Mouse (Mus musculus): ENCODE data around the gene Exosc10. TPM values are rescaled to one million over a fixed set of nuclear protein-coding genes. Genes with fewer than 3 reads are reported as not detected.

Gene Exosc10
- polyA plus RNA-seq, 1 experiment from 2014 or later, result 82.1 TPM

DNA sequence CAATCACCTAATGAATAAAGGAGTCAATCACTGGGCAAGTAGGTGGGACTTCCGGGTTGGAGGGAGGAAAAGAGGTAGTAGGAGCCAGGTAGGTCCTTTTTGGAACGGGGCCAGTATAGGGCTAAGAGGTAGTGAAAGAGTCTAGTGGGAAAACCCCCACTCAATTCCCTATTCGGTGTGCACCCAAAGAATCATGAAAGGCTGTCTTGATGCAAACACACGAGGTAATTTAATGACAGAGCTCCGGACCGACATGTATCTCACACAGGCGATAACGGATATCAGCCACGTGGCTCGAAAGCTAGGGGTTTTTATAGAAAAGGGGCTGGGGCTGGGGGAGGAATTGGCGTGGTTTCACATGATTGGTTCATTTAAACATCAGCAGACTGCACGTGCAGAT is 40.6 kb downstream of the Exosc10 start:
- no peak for ATAC-seq (ENCODE audit: insufficient number of reproducible peaks, low FRiP score, low TSS enrichment, low read depth)
- 0 out of 2 replicates have a peak, but pooled peaks cover 2% of the 10 kb centered on the region for H3K4me1 ChIP-seq
- no peak overlapping the region for H3K4me2 ChIP-seq
- H3K9ac ChIP-seq, result no peak overlapping the region
- no peak overlapping the region for H3K27ac ChIP-seq
- H3K9me3 ChIP-seq, result no peaks in the 10 kb centered on the region
- H3K4me3 ChIP-seq, result no peak overlapping the region
- H3K27me3 ChIP-seq, result no peaks in the 10 kb centered on the region
- WGBS, result 91% methylated on average over 12 of the region's 12 CpGs
- H3K36me3 ChIP-seq, result peaks cover 58% of the 10 kb centered on the region

DNA sequence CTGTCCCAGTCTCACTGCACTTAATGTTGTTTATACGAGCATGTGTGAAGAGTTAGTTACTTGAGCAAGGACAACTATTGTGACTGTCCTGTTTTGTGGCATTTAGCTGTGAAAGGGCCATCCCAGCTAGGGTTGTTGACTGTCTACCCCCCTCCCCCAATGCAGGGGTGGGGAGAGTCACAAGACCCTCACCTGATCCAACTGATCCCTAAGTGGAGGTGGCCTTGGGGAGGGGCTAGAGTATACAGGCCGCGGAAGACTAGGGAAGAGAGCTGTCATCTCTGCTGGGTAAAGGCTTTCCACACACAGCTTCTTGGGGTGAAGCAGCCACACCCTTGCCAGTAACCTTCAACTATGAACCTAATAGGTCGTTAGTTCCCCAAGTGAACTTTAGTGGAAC is 42.1 kb downstream of the Exosc10 start:
- H3K27ac ChIP-seq, result no peak overlapping the region
- peaks cover 43% of the 10 kb centered on the region for H3K36me3 ChIP-seq
- no peak overlapping the region for H3K9ac ChIP-seq
- H3K4me1 ChIP-seq, result no peaks in the 10 kb centered on the region
- no peaks in the 10 kb centered on the region for H3K27me3 ChIP-seq
- 85% methylated on average over 4 of the region's 4 CpGs for WGBS
- no peaks in the 10 kb centered on the region for H3K9me3 ChIP-seq
- ATAC-seq (ENCODE audit: insufficient number of reproducible peaks, low FRiP score, low TSS enrichment, low read depth), result no peak
- no peak overlapping the region for H3K4me3 ChIP-seq
- H3K4me2 ChIP-seq, result no peak overlapping the region

DNA sequence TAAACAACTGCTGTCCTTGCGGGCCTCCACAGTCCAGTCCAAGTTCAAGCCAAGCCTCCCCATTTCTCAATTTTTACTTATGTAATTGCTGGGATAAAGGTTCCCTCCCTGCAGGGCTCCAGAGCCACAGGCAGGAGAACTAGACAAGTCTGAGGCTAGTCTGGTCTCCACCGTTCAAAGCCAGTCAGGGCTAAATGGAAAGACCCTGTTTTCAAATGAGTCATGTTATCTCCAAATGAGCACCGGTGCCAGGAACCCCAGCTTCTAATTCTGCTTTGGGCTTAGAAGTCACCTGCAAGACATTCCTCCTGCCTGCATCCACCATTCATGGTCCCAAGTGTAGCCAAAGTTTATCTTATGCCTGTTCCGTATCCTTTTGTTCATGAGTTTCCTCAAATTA is 43.6 kb downstream of the Exosc10 start:
- no peak overlapping the region for H3K4me2 ChIP-seq
- H3K4me1 ChIP-seq, result no peaks in the 10 kb centered on the region
- no peak overlapping the region for H3K27ac ChIP-seq
- H3K9me3 ChIP-seq, result no peaks in the 10 kb centered on the region
- no peaks in the 10 kb centered on the region for H3K27me3 ChIP-seq
- 80% methylated on average over 4 of the region's 4 CpGs for WGBS
- H3K4me3 ChIP-seq, result no peak overlapping the region
- no peak for ATAC-seq (ENCODE audit: insufficient number of reproducible peaks, low FRiP score, low TSS enrichment, low read depth)
- H3K9ac ChIP-seq, result no peak overlapping the region
- H3K36me3 ChIP-seq, result peaks cover 28% of the 10 kb centered on the region

DNA sequence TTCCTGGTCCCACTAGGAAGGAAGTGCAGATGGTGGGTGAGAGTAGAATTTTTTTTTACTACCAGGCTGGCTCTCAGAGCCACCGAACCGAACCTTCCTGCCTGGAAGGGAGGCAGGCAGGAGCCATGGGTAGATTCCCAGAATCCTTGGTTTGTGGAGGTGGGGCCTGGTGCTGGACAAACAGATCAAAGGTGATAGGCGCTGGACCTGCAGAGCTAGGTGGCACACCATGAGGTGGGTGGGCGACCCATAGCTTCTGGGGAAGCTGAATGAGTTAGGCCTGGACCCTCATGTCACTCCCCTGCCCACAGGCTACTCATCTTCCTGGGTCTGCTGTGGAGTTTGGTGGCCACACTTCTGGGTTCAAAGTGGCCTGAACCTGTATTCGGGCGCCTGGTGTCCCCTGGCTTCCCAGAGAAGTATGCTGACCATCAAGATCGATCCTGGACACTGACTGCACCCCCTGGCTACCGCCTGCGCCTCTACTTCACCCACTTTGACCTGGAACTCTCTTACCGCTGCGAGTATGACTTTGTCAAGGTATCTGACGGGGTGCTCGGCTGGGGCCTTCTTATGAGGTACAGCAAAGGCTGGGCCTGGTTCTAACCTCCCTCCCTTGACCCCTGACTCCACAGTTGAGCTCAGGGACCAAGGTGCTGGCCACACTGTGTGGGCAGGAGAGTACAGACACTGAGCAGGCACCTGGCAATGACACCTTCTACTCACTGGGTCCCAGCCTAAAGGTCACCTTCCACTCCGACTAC is 44.3 kb downstream of the Exosc10 start, which contains the start of gene Masp2:
Gene Masp2 (plus strand): TSS at position 198 of the 764 bp plus-strand sequence.
- Histone ChIP-seq H3K9me3 (no peaks in the 10 kb centered on the region), H3K27ac (no peak within 1 kb of the TSS), H3K4me3 (no peak within 1 kb of the TSS), H3K36me3 (peaks cover 22% of the 10 kb centered on the region), H3K4me1 (no peaks in the 10 kb centered on the region), H3K4me2 (no peak within 1 kb of the TSS), H3K27me3 (no peaks in the 10 kb centered on the region), H3K9ac (no peak within 1 kb of the TSS)
- no peak for ATAC-seq (ENCODE audit: insufficient number of reproducible peaks, low FRiP score, low TSS enrichment, low read depth)
- 85% methylated on average over 14 of the region's 14 CpGs for WGBS

DNA sequence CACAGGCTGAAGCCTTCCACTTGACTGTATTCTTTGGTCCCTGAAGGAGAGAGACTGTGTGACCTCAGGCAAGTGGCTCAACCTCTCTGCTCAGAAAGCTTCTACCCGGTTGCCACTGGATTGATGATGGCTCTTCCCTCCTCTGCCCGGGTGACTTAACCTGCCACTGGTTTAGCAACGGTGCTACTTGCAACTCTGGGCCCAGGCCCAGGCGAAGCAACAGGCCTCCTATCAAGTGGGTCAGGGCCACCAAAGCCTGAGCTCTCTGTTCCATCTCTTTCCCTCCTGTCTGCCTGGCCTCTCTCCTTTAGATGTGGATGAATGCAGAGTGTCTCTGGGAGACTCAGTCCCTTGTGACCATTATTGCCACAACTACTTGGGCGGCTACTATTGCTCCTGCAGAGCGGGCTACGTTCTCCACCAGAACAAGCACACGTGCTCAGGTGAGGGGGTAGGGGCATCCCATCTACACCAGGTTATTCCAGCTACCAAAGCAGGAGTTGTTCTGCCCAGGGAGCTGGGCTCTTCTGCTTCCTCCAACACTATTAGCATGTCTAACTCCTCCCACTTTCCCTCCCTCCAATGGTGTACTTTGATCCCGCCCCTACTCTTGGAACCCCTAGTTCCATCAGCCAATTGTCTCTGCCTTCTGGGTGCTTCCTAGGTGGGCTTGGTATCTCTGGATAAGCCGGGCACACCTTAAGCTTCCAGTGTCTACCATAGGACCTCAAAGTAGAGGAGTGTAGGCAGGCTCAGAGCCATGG is 45.3 kb downstream of the Exosc10 start:
- Histone ChIP-seq H3K27me3 (no peaks in the 10 kb centered on the region), H3K4me3 (no peak overlapping the region), H3K4me1 (0 out of 2 replicates have a peak, but pooled peaks cover under 1% of the 10 kb centered on the region), H3K9ac (no peak overlapping the region), H3K9me3 (no peaks in the 10 kb centered on the region), H3K4me2 (no peak overlapping the region), H3K36me3 (peaks cover 12% of the 10 kb centered on the region), H3K27ac (no peak overlapping the region)
- ATAC-seq (ENCODE audit: insufficient number of reproducible peaks, low FRiP score, low TSS enrichment, low read depth), result 0 out of 2 replicates have a peak, but pooled peaks have one; percentile 16
- WGBS, result 65% methylated on average over 10 of the region's 10 CpGs

DNA sequence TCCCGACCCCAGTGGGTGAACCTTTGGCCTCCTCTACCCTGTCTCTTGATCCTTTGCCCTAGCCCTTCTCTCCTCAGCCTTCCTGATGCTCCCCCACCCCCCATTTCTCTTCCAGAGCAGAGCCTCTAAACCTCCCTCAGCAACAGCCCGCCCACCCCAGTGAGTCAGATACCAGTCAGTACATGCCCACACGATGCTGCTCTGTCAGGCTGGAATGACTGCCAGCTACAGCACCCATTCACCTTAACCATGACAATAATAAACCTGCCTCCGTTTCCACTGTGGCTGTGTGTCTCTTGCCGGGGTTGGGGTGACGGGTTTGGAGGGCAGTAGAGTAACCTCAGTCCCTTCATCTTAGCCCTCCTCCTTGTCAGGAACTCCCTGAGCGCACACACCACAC is 45.9 kb downstream of the Exosc10 start:
- 67% methylated on average over 7 of the region's 7 CpGs for WGBS
- Histone ChIP-seq H3K9ac (no peak overlapping the region), H3K27ac (0 out of 2 replicates have a peak overlapping the region, but pooled peaks have one; percentile 1), H3K4me1 (0 out of 2 replicates have a peak, but pooled peaks cover 4% of the 10 kb centered on the region), H3K27me3 (no peaks in the 10 kb centered on the region), H3K36me3 (peaks cover 7% of the 10 kb centered on the region; the same call in 1 of the 2 replicates), H3K4me3 (no peak overlapping the region), H3K4me2 (no peak overlapping the region), H3K9me3 (no peaks in the 10 kb centered on the region)
- ATAC-seq (ENCODE audit: insufficient number of reproducible peaks, low FRiP score, low TSS enrichment, low read depth), result no peak

DNA sequence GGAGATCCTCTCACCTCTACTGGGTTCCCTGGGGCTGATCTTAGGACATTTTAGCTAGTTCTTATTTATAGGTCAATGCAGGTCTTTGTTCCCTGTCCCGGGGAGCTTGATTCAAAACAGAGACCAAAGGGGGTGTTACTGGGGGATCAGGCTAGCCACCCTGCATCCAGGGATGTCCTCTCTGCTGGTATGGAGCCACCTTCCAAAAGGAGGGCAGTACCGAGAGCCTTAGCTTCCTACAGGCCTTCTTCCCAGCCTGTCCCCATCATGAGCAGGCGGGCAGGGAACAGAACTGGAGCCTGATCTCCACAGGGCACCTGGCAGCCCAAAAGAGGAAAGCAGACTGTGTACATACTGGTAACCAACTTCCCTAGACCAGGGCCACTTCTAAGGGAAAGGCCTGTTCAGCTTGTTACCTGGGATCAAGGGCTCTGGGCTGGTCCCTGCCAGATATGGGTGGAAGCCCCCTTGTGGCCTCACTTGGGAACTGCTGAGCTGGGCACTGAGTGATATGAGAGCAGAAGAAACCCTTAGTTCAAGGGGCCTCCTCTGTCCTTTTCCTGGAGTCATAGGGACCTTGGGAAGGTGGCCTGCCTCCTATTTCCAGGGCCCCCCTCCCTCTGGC is 46.4 kb downstream of the Exosc10 start:
- ATAC-seq (ENCODE audit: insufficient number of reproducible peaks, low FRiP score, low TSS enrichment, low read depth), result no peak
- H3K4me2 ChIP-seq, result no peak overlapping the region

DNA sequence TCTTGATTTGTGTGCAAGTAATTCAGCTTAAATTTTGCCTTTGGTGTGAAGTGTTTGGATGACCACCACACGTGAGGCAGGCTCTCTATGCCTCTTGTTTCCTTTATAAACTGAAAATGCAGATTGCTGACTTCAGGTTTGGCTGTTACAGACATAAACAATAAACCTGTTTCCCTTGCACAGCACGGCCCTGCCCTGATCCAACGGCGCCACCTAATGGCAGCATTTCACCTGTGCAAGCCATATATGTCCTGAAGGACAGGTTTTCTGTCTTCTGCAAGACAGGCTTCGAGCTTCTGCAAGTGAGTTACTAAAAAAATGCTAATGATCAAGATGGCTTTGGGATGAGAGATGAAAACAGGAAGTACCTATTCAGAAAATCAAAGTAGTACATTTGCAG is 49.5 kb downstream of the Exosc10 start:
- H3K36me3 ChIP-seq, result peaks cover 6% of the 10 kb centered on the region
- H3K9me3 ChIP-seq, result no peaks in the 10 kb centered on the region
- ATAC-seq (ENCODE audit: insufficient number of reproducible peaks, low FRiP score, low TSS enrichment, low read depth), result no peak
- H3K4me2 ChIP-seq, result no peak overlapping the region
- 0 out of 2 replicates have a peak, but pooled peaks cover 4% of the 10 kb centered on the region for H3K4me1 ChIP-seq
- 27% methylated on average over 5 of the region's 5 CpGs for WGBS
- H3K4me3 ChIP-seq, result no peak overlapping the region
- no peak overlapping the region for H3K27ac ChIP-seq
- H3K9ac ChIP-seq, result no peak overlapping the region
- no peaks in the 10 kb centered on the region for H3K27me3 ChIP-seq

More for the DNA sequence above, 46.4 kb downstream of the Exosc10 start:
- Histone ChIP-seq H3K9ac (no peak overlapping the region), H3K27ac (0 out of 2 replicates have a peak overlapping the region, but pooled peaks have one; percentile 1), H3K27me3 (no peaks in the 10 kb centered on the region), H3K36me3 (peaks cover 6% of the 10 kb centered on the region; the same call in 1 of the 2 replicates), H3K4me3 (no peak overlapping the region), H3K9me3 (no peaks in the 10 kb centered on the region), H3K4me1 (0 out of 2 replicates have a peak, but pooled peaks cover 4% of the 10 kb centered on the region)
- 78% methylated on average over 3 of the region's 3 CpGs for WGBS

DNA sequence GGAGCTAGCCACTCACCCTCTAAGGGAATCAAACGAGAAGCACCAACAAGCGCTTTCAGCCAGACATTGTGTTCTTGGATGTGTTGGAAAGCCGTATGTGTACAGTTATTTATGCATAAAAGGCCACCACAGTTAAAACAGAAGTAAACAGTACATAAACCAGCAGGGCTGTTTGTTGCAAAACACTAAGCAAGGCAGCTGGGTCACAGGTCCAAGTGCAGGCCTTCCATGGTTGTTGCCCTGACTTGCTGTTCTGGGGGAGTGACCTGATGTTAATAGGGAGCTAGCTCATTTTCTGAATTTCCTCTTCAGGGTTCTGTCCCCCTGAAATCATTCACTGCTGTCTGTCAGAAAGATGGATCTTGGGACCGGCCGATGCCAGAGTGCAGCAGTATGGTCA is 51.6 kb downstream of the Exosc10 start:
- Histone ChIP-seq H3K27ac (no peak overlapping the region), H3K36me3 (peaks cover 19% of the 10 kb centered on the region), H3K4me2 (no peak overlapping the region), H3K9ac (no peak overlapping the region), H3K4me1 (0 out of 2 replicates have a peak, but pooled peaks cover 4% of the 10 kb centered on the region), H3K27me3 (no peaks in the 10 kb centered on the region), H3K4me3 (no peak overlapping the region), H3K9me3 (no peaks in the 10 kb centered on the region)
- no peak for ATAC-seq (ENCODE audit: insufficient number of reproducible peaks, low FRiP score, low TSS enrichment, low read depth)
- 89% methylated on average over 5 of the region's 5 CpGs for WGBS

DNA sequence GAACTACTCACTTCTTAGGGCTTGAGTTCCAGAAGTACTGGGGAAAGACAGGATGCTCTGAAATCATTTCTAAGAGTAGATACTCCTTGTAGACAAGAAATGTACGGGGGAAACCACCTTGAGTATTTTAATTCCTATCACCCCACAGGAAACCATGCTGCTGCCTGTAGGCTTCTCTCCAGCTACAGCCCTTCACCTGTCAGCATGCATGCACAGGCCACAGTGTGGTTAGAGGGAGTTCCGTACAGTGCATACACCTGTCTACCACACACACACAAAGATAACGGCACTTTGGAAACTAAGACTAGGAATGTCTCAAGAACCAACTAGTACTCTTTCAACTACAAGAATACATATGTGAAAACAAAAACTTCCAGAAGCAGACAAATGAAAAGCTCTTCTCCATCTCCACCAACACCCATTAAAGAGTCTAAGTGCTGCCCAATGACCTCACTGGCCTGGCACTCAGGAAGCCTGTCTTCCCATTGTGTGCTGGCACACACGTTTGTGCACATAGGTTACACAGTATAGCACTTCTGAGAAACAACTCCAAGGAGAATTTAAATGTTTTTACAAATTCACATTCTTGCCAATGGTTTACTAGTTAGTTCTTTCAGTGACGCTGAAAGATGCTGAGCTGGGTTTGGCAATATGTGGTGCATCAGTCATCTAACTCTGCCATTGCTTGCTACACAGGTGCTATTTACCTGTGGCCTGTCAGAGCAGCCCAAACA is 52.6 kb downstream of the Exosc10 start:
- Histone ChIP-seq H3K9ac (no peak overlapping the region), H3K4me3 (no peak overlapping the region), H3K36me3 (peaks cover 29% of the 10 kb centered on the region), H3K4me2 (no peak overlapping the region), H3K27me3 (no peaks in the 10 kb centered on the region), H3K4me1 (0 out of 2 replicates have a peak, but pooled peaks cover 4% of the 10 kb centered on the region), H3K9me3 (no peaks in the 10 kb centered on the region), H3K27ac (no peak overlapping the region)
- WGBS, result 73% methylated on average over 5 of the region's 5 CpGs
- no peak for ATAC-seq (ENCODE audit: insufficient number of reproducible peaks, low FRiP score, low TSS enrichment, low read depth)

DNA sequence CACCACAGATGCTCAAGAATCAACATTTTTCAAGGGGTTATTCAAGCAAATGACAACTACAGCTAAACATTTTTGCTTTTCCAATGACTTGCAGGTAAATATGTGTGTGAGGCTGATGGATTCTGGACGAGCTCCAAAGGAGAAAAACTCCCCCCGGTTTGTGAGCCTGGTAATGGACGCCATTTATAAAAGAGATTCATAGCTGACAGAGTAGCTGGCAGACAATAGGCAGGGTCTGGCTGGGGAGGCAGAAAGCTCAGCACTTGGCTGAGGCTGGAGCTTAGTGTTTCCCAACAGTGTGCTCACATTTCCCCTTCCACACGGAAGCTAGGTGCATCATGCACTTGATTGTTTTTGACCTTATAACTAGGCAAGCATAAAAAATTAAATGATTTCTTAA is 54.3 kb downstream of the Exosc10 start:
- Histone ChIP-seq H3K9ac (no peak overlapping the region), H3K36me3 (peaks cover 42% of the 10 kb centered on the region), H3K27me3 (no peaks in the 10 kb centered on the region), H3K4me3 (no peak overlapping the region), H3K4me1 (0 out of 2 replicates have a peak, but pooled peaks cover 4% of the 10 kb centered on the region), H3K9me3 (no peaks in the 10 kb centered on the region), H3K27ac (no peak overlapping the region), H3K4me2 (no peak overlapping the region)
- WGBS, result 46% methylated on average over 4 of the region's 4 CpGs
- ATAC-seq (ENCODE audit: insufficient number of reproducible peaks, low FRiP score, low TSS enrichment, low read depth), result no peak

Data from limb, embryonic 15.5 days (tissue).